Mouse (Mus musculus): ENCODE results near the gene Slc7a14. TPM values are rescaled to one million over a fixed set of nuclear protein-coding genes. Genes with fewer than 3 reads are reported as not detected.

The Slc7a14 gene
- polyA plus RNA-seq, 1 experiment from 2014 or later = 0.97 TPM

GRCm38 (mm10) chr3:31243478-31243877, 66.7 kb downstream of the Slc7a14 start:
- 72% methylated on average over 1 of the region's 1 CpGs for WGBS
- Histone ChIP-seq H3K9me3 (replicated peaks; ENCODE audit: control insufficient read depth, low read length) (no peaks in the 10 kb centered on the region; the same call in 1 of the 2 replicates), H3K4me1 (ENCODE audit: control insufficient read depth, insufficient read depth, low read length) (no peaks in the 10 kb centered on the region), H3K4me3 (replicated peaks; ENCODE audit: low read length) (no peak overlapping the region), H3K9ac (ENCODE audit: low read length) (no peak overlapping the region), H3K4me2 (ENCODE audit: low read depth, low read length) (no peak overlapping the region), H3K27ac (ENCODE audit: low read length) (no peak overlapping the region), H3K36me3 (ENCODE audit: control insufficient read depth, insufficient read depth, low read length) (no peaks in the 10 kb centered on the region), H3K27me3 (ENCODE audit: control insufficient read depth, insufficient read depth, low read length) (no peaks in the 10 kb centered on the region)
- ATAC-seq (ENCODE audit: insufficient read depth, low FRiP score) = no peak

DNA sequence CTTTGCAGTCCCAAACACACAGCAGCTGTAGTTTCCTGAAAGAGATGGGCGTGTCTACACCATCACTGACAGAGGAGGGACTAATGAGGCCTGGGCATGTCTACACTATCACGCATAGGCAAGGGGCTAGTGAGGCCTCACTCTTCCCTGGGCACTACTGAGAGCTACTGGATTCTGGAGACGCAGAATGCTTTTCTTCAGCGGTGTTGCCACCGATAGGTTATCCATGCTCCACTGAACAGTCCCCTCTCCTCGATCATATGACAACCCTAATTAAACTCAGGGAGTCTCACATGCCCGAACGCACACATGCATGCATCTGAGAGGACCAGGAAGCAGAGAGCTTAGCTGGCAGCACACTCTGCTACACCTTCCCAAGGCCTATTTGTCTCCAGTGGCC, 69.3 kb downstream of the Slc7a14 start:
- Histone ChIP-seq H3K4me3 (replicated peaks; ENCODE audit: low read length) (no peak overlapping the region), H3K9me3 (replicated peaks; ENCODE audit: control insufficient read depth, low read length) (no peaks in the 10 kb centered on the region), H3K36me3 (ENCODE audit: control insufficient read depth, insufficient read depth, low read length) (no peaks in the 10 kb centered on the region), H3K27me3 (ENCODE audit: control insufficient read depth, insufficient read depth, low read length) (no peaks in the 10 kb centered on the region), H3K4me1 (ENCODE audit: control insufficient read depth, insufficient read depth, low read length) (peaks cover 3% of the 10 kb centered on the region), H3K4me2 (ENCODE audit: low read depth, low read length) (no peak overlapping the region), H3K27ac (ENCODE audit: low read length) (no peak overlapping the region), H3K9ac (ENCODE audit: low read length) (no peak overlapping the region)
- 83% methylated on average over 8 of the region's 8 CpGs for WGBS
- no peak for ATAC-seq (ENCODE audit: insufficient read depth, low FRiP score)

DNA sequence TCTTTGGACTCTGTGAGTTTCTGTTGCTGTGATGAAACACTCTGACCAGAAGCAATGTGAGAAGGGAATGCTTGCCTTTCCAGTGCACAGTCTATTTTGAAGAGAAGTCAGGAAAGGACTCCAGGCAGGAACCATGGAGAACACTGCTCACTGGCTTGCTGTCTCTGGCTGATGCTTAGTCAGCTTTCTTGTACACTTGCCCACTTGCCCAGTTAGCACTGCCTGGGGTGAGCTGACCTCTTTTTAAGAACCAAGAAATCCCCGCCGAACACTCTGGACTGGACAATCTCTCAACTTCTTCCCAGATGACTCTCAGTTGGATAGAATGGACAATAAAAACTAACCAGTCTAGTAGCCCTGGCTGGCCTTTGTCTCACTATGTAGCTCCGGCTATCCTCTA, 70.5 kb downstream of the Slc7a14 start:
- no peak overlapping the region for H3K9ac ChIP-seq (ENCODE audit: low read length)
- WGBS = 89% methylated on average over 3 of the region's 3 CpGs
- H3K4me2 ChIP-seq (ENCODE audit: low read depth, low read length) = no peak overlapping the region
- H3K9me3 ChIP-seq (replicated peaks; ENCODE audit: control insufficient read depth, low read length) = no peaks in the 10 kb centered on the region
- H3K27me3 ChIP-seq (ENCODE audit: control insufficient read depth, insufficient read depth, low read length) = no peaks in the 10 kb centered on the region
- no peaks in the 10 kb centered on the region for H3K36me3 ChIP-seq (ENCODE audit: control insufficient read depth, insufficient read depth, low read length)
- ATAC-seq (ENCODE audit: insufficient read depth, low FRiP score) = no peak
- H3K27ac ChIP-seq (ENCODE audit: low read length) = no peak overlapping the region
- H3K4me3 ChIP-seq (replicated peaks; ENCODE audit: low read length) = no peak overlapping the region
- H3K4me1 ChIP-seq (ENCODE audit: control insufficient read depth, insufficient read depth, low read length) = peaks cover 3% of the 10 kb centered on the region

DNA sequence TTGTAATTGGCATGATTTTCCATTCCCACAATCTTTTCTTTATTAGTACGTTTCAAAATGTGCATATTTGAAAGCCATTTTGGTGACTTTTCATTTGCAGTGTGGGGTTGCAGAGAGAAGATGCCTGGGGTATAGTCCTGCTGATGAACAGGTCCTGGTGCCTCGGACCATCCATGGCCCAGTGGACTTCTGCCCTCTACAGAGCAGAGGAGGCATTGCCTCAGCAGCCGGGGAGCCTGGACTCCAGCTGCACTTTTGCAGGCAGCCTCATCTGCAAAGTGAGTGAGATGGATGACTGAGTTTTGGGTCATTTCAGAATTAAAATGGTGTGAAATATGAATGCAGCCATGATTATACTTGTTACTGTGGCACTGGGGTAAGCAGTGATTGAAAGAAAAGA, 72.2 kb downstream of the Slc7a14 start:
- no peak overlapping the region for H3K9ac ChIP-seq (ENCODE audit: low read length)
- H3K36me3 ChIP-seq (ENCODE audit: control insufficient read depth, insufficient read depth, low read length) = no peaks in the 10 kb centered on the region
- no peak for ATAC-seq (ENCODE audit: insufficient read depth, low FRiP score)
- no peaks in the 10 kb centered on the region for H3K27me3 ChIP-seq (ENCODE audit: control insufficient read depth, insufficient read depth, low read length)
- H3K9me3 ChIP-seq (replicated peaks; ENCODE audit: control insufficient read depth, low read length) = no peaks in the 10 kb centered on the region
- H3K4me2 ChIP-seq (ENCODE audit: low read depth, low read length) = no peak overlapping the region
- no peak overlapping the region for H3K4me3 ChIP-seq (replicated peaks; ENCODE audit: low read length)
- WGBS = 36% methylated on average over 3 of the region's 3 CpGs
- no peak overlapping the region for H3K27ac ChIP-seq (ENCODE audit: low read length)
- peaks cover 12% of the 10 kb centered on the region for H3K4me1 ChIP-seq (ENCODE audit: control insufficient read depth, insufficient read depth, low read length)

DNA sequence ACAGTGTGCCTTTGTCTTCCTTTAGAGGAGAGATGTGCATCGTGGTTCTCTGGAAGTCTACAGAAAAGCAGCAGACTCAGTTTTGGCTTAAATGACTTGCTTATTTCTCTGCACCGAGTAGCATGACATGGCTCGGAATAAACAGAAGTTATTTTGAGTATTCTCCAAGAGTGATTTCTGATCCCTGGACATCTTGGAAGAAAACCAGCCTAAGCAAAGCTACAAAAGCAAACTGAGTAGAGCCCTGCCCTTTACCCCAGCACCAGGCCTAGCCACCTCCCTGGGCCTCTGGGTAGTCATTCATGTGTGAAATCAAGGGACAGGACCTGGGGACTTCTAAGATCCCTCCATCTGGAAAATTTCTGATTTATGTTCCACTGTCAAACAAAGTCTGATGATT, 74.0 kb downstream of the Slc7a14 start:
- ATAC-seq (ENCODE audit: insufficient read depth, low FRiP score) = no peak
- no peak overlapping the region for H3K4me2 ChIP-seq (ENCODE audit: low read depth, low read length)
- peaks cover 12% of the 10 kb centered on the region for H3K4me1 ChIP-seq (ENCODE audit: control insufficient read depth, insufficient read depth, low read length)
- H3K27ac ChIP-seq (ENCODE audit: low read length) = peak overlapping the region; percentile 44
- no peak overlapping the region for H3K9ac ChIP-seq (ENCODE audit: low read length)
- no peak overlapping the region for H3K4me3 ChIP-seq (replicated peaks; ENCODE audit: low read length)
- H3K9me3 ChIP-seq (replicated peaks; ENCODE audit: control insufficient read depth, low read length) = no peaks in the 10 kb centered on the region
- no peaks in the 10 kb centered on the region for H3K36me3 ChIP-seq (ENCODE audit: control insufficient read depth, insufficient read depth, low read length)
- WGBS = 53% methylated on average over 3 of the region's 3 CpGs
- H3K27me3 ChIP-seq (ENCODE audit: control insufficient read depth, insufficient read depth, low read length) = no peaks in the 10 kb centered on the region

DNA sequence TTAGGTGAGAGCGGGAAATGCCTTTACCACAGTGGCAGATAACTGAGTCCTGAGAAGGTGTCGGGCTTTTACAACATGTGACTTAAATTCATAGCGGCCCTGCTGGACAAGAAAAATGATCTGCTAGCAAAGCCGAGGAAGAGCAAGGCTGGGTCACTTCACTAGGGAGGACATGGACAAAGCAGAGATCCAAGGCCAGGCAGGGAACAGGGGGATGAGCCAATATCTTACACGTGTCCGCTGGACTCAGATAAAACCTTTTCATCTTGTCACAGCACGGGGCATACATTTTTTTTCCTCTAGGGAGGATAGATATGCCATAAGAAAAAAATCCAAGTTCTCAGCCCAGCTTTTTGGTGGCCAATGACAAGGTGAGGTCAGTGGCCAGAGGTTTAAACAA, 75.8 kb downstream of the Slc7a14 start:
- no peak overlapping the region for H3K4me2 ChIP-seq (ENCODE audit: low read depth, low read length)
- peak overlapping the region; percentile 24; the same call in 1 of the 2 replicates for H3K27ac ChIP-seq (ENCODE audit: low read length)
- no peaks in the 10 kb centered on the region for H3K36me3 ChIP-seq (ENCODE audit: control insufficient read depth, insufficient read depth, low read length)
- no peaks in the 10 kb centered on the region for H3K27me3 ChIP-seq (ENCODE audit: control insufficient read depth, insufficient read depth, low read length)
- ATAC-seq (ENCODE audit: insufficient read depth, low FRiP score) = no peak
- H3K9ac ChIP-seq (ENCODE audit: low read length) = no peak overlapping the region
- no peaks in the 10 kb centered on the region for H3K9me3 ChIP-seq (replicated peaks; ENCODE audit: control insufficient read depth, low read length)
- no peak overlapping the region for H3K4me3 ChIP-seq (replicated peaks; ENCODE audit: low read length)
- peaks cover 12% of the 10 kb centered on the region for H3K4me1 ChIP-seq (ENCODE audit: control insufficient read depth, insufficient read depth, low read length)
- WGBS = 61% methylated on average over 7 of the region's 7 CpGs

- peaks cover 12% of the 10 kb centered on the region for H3K4me1 ChIP-seq (ENCODE audit: control insufficient read depth, insufficient read depth, low read length)
- H3K9me3 ChIP-seq (replicated peaks; ENCODE audit: control insufficient read depth, low read length) = no peaks in the 10 kb centered on the region
- H3K4me2 ChIP-seq (ENCODE audit: low read depth, low read length) = no peak overlapping the region
- WGBS = 65% methylated on average over 2 of the region's 2 CpGs
- H3K9ac ChIP-seq (ENCODE audit: low read length) = no peak overlapping the region
- H3K4me3 ChIP-seq (replicated peaks; ENCODE audit: low read length) = no peak overlapping the region
- no peaks in the 10 kb centered on the region for H3K36me3 ChIP-seq (ENCODE audit: control insufficient read depth, insufficient read depth, low read length)
- no peaks in the 10 kb centered on the region for H3K27me3 ChIP-seq (ENCODE audit: control insufficient read depth, insufficient read depth, low read length)
- ATAC-seq (ENCODE audit: insufficient read depth, low FRiP score) = no peak
- H3K27ac ChIP-seq (ENCODE audit: low read length) = 0 out of 2 replicates have a peak overlapping the region, but pooled peaks have one; percentile 24
These were observed 76.3 kb downstream of the Slc7a14 start for GRCm38 (mm10) chr3:31233746-31234312.

- Histone ChIP-seq H3K36me3 (ENCODE audit: control insufficient read depth, insufficient read depth, low read length) (no peaks in the 10 kb centered on the region), H3K4me1 (ENCODE audit: control insufficient read depth, insufficient read depth, low read length) (peaks cover 11% of the 10 kb centered on the region), H3K27ac (ENCODE audit: low read length) (no peak overlapping the region), H3K9me3 (replicated peaks; ENCODE audit: control insufficient read depth, low read length) (no peaks in the 10 kb centered on the region), H3K4me2 (ENCODE audit: low read depth, low read length) (no peak overlapping the region), H3K9ac (ENCODE audit: low read length) (no peak overlapping the region), H3K4me3 (replicated peaks; ENCODE audit: low read length) (no peak overlapping the region), H3K27me3 (ENCODE audit: control insufficient read depth, insufficient read depth, low read length) (no peaks in the 10 kb centered on the region)
- ATAC-seq (ENCODE audit: insufficient read depth, low FRiP score) = no peak
- WGBS = 78% methylated on average over 5 of the region's 5 CpGs
These were observed 80.9 kb downstream of the Slc7a14 start for GRCm38 (mm10) chr3:31229281-31229680.

- Histone ChIP-seq H3K27ac (ENCODE audit: low read length) (no peak overlapping the region), H3K36me3 (ENCODE audit: control insufficient read depth, insufficient read depth, low read length) (no peaks in the 10 kb centered on the region), H3K27me3 (ENCODE audit: control insufficient read depth, insufficient read depth, low read length) (no peaks in the 10 kb centered on the region), H3K9me3 (replicated peaks; ENCODE audit: control insufficient read depth, low read length) (no peaks in the 10 kb centered on the region), H3K4me3 (replicated peaks; ENCODE audit: low read length) (no peak overlapping the region), H3K4me1 (ENCODE audit: control insufficient read depth, insufficient read depth, low read length) (0 out of 2 replicates have a peak, but pooled peaks cover 4% of the 10 kb centered on the region), H3K4me2 (ENCODE audit: low read depth, low read length) (no peak overlapping the region), H3K9ac (ENCODE audit: low read length) (no peak overlapping the region)
- no peak for ATAC-seq (ENCODE audit: insufficient read depth, low FRiP score)
- 76% methylated on average over 2 of the region's 2 CpGs for WGBS
These were observed 81.7 kb downstream of the Slc7a14 start for GRCm38 (mm10) chr3:31228487-31228886.

Data from stomach, embryonic 16.5 days (tissue).